Mouse (Mus musculus) fibroblast of lung, adult 2 months (primary cell): ENCODE results near the gene Prdm1.

Source experiments
- DNase-seq: peaks from one replicate; pipeline ENCODE4 v3.0.0-alpha.2; 2011; ENCODE audit warnings: low read depth

The Prdm1 gene

DNA sequence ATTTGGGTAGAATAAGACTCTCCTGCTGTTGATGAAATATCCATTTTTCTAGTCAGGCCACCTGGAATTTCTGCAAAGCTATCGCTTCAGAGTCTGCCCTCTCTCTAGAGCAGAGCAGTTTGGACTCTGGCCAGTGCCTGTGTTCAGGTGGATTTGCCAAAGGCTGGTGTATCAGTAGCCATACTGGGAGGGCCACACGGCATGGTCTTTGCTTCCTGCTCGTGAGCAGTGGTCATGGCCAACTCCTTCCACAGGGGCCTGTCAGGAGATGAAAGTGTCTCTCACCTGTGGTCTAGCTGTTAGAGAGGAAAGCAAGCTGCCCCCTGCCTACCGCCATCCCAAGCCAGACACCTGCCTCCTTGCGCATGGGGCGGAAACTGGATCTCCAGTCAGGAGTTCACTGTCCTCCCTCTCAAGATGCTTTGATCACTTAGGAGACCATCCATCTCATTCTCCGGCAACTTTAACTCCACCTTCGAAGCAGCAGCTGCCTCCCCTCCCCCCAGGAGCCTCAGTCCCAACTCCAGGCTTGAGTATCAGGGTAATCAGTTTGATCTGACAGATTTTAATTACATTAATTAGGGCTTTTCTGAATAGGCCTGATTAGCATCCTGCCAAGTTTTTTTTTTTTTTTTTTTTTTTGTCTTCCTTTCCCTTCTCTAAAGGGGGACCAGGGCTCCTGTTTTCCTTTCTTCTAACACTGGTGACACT, 35.3 kb downstream of the Prdm1 start:
- no peak for DNase-seq

DNA sequence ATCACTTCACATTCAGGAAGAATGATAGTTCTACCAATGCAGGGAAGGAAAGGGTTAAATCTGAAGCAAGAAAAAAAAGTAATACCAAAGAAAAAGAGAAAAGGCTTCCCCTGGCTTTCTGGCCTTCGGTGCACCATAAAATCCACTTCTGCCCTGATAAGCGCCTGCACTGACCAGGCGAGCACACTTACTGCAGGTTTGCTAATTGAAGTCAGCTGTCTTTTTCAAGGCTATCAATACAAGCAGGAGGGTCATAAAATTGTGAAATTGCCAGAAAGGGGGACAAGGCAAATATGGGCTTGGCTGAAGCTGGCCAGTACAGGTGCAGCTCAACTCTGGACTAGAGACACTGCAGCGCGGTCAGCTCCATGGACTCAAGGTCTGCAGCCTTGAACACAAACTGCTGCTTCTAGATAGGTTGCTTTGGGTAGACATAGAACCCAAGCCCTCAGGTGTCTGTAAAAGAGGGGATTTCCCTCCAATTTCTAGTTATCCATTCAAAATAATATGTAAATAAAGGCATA, 37.3 kb downstream of the Prdm1 start:
- DNase-seq = no peak

DNA sequence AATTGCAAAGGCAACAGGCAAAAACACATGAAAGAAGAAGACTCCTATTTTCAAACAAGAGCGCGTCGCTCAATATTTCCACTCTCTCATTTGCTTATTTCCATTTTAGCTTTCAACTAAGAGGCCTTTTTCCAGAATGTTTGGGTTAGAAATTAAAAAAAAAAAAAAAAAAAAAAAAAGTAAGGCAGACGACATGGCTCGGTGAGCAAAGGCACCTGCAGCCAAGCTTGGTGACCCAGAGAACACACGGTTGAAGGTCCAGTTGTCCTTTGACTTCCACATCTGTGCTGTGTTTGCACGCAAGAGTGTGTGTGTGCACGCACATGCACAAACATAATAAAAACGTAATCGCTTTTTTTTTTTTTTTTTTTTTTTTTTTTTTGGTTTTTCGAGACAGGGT, 41.2 kb downstream of the Prdm1 start:
- DNase-seq = no peak

DNA sequence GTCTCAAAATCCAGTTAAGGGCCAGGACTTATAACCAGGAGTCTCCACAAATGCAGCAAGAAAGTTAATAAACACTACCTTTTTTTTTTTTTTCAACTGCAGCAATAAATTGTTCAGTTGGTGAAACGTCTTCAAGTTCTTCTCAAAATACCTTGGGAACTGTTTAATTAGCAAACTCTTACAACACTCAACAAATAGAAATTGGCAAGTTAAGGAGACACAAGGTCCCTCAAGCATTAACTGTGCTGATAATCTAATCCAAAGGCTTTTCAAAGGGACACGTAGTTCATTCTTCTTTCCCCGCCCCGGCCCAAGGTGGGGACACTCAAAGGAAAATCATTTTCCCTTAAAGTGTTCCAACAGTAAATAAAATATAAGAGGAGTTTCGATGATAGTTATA, 44.2 kb downstream of the Prdm1 start:
- DNase-seq = no peak

DNA sequence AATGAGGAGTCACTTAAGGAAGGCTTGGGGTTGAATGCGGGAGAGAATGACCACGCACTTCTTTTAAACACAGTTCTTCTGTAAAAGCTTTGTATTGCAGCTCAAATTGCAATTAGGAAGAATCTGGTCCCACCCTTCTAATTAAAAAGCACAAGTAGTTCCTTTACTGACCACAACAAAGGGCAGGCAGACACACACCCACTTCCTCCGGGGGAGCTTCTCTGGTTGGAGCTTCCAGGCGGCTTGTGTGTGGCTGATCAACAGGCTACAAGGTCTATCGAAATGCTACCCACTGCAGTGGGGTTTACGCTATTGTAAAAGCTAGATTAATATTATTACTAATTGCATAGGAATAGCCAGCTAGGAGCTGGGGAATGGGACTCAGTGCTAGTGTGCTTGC, 45.2 kb downstream of the Prdm1 start:
- no peak for DNase-seq

DNA sequence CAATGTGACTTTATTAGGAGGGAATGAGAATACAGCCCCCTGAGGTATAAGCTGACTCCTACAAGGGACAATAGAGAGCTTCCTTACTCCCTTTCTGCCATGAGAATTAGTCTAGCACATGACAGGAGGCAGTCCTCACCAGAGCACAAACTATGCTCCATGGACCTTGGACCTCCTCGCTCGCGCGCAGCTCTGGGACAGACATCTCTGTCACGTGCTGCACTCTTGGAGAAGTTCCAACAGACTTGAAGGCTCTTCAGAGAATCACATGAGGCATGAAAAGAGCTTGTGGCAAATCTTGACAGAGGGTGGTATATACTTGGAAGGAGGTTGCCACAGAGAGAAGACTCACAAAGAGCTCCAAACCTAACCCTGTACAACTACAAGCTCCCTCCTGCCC, 46.9 kb downstream of the Prdm1 start:
- DNase-seq = no peak

DNA sequence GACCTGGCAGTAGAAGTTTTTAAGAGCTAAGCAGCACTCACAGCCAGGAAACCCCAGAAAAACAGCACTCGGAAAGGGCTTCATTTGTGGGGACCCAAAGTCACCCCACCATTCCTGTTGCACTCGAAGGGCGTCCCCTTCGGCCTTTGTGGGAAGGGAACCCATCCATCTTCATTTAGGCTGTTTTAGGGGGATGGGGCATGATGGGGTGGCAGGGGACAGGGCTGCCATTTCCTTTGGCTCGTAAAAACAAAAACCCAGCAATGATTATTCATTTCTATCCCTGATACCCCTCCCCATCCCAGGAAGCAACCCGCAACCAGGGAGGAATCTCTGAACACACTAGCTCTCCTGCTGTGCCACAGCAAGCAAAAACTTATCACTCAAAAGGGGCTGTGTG, 49.0 kb downstream of the Prdm1 start:
- DNase-seq = no peak

DNA sequence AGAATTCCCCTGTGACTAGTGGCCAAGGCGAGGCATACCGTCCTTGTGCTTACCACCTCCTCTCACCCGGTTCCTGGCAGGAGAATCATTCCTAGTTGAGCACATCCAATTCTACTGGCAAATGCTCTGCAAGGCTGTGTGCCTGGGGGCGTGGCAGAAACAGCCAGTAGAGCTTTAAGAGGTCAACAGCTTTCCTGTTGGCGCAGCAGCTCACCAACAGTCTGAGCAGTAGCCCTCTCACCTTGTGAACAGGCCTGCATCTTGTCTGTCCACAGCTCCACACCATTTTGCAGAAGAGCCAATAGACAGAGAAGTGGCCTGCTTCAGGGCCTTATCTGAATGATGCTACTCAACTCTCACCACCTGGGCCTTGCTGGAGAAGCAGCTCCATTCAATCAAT, 50.2 kb downstream of the Prdm1 start:
- no peak for DNase-seq

DNA sequence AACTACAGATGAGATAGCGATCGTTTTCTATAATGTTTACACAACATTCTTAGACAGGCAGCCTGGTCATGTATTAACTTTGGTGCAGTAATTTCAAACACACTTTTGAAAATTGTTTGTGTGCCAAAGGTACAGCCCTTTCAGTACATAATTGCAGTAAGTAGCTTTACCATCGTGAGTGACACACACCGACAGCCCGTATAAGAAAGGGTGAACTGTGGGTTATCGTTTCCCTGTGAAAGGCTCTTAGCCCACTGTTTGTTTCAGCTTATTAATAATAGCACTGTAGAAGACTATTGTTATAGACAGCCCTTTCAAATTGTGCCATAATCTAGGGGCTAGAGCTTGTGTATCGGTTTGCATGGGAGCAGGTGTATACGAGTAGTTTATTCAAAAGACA, 51.1 kb downstream of the Prdm1 start:
- no peak for DNase-seq

DNA sequence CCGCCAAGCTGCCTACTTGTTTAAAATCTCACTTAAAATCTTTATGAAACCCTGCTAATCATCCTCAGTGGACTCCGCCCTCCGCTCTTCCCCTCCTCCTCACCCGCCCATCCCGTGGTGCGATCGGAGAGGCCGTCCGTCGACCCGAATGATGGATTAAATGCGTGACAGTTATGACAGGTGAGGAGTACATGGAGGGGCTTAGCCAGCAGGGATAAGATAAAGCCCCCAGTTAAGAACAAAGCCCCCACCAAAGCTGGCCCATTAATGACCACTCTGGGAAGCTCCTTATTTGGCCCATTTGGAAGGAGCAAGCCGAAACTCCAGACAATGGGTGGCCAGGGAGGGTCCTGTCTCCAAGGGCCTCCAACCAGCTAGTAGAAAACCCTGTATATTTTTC, 51.8 kb downstream of the Prdm1 start:
- no peak for DNase-seq

DNA sequence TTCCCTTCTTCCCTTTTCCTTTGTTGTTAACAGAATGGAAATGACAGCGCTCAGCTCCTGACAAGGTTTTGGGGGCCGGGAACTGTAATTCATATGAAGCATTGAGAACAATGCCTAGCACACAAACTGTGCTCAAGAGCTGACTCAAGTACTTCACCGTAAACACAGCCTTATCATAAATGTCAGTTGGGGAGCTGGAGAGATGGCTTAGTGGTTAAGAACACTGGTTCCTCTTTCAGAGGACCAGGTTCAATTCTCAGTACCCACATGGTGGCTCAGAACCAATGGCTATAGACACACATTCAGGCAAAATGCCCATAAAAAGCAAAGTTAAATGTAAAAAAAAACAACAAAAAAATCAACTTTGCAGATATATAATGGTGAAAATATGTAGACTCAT, 52.9 kb downstream of the Prdm1 start:
- DNase-seq = no peak

DNA sequence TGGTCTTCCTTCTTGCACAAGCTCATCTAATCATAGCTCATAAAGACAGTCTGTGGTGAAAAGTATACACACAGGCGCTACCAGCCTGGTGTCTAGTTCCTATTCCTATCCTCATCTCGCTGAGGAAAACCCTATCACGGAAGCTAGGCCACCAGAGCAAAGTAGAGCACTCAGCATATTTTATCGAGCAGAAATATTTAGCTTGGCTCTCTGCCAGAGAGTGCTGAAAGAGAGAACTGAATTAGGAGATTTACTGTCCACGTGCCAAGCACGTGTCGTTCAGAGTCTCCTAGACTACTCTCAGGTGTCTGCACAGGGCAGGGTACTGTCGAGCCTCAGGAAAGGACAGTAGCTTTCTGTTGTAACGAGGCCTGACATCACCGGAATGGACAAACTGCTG, 54.0 kb downstream of the Prdm1 start:
- DNase-seq = no peak

DNA sequence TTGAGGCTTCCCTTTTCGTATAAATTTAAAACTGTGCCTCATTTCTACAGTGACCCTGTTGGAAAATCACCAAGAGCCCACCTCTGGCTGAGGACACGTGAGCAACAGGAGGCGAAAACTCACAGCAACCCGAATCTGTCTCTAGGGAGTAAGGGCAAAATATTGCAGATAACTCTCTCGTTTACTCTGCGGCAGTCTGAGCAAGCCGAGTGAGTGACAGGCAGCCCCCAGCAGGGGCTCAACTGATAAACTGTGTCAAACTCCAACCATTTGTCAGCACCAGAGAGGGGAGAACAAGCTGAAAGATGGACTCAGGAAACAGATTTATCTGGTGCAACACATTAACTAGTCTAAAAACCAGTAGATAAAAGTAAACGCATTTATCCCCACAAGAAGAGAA, 62.7 kb downstream of the Prdm1 start:
- DNase-seq = no peak

DNA sequence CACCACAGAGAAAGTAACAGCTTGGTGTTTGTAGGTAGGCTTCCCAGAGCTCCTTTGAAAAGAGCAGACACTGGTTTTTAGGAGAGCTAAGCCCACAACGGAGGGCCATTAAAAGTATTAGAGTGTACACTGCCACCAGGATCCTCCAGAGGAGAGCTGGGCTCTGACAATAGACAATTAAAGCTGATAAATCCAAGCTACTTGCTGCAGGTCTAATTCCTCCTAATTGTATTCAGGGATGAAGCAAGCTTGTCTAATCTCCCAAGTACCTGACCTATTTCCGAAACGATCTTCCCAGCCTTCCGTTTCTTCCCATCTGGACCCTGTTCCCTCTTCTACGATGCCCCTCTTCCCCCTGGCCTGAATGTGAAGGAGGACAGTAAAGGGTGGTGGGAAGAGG, 63.7 kb downstream of the Prdm1 start:
- DNase-seq = no peak

DNA sequence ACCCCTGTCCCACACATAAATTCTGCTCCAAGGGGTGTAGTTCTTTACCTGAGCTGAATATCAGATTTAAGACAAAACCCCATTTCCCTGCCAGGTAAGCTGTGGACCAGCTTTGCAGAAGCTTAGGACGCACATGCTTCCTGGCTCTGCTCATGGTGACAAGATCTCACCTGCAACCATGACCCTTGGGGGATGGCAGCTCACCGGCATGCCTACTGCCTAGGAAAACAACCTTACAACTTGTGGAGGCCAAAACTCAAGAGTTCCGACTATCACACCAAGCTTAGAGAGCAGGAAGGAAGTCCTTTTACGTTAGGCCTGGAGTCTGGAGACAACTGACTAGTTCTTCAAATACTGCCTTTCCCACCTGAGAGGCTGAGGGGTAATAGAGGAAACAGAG, 64.4 kb downstream of the Prdm1 start:
- no peak for DNase-seq

DNA sequence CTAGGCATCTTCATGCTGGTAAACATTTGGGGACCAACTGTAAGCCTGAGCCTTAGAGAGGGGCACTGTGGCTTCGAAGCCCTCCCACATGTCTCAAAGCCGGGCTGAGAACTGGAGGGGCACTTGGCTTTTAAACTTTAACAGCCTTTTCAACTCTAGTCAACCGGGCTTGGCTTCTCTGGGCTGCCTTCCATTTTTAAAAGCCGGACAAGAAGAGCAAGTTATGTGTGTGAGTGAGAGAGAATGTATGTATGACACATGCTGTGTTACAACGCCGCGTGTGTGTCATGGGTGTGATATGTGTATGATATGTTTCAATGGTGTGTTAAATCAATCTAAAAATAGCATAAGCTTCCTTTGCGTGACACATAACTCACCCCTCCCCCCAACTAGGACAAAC, 66.0 kb downstream of the Prdm1 start:
- DNase-seq = no peak

DNA sequence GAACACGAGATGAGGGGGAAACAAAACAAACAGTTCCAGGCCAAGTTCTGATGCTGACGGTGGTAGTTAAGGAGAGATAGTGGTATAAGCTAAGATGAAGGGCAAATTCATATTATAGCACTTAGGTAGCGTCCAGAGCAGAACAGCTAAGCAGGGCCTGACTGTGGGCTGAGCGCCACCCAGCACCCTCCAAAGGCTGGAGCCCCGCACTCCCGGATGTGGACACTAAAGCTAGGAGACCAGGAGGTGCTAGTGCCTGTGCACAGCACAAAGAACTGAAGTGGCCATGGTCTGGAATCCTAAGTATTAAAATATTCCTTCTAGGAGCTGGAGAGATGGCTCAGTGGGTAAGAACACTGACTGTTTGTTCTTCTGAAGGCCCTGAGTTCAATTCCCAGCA, 67.2 kb downstream of the Prdm1 start:
- no peak for DNase-seq

DNA sequence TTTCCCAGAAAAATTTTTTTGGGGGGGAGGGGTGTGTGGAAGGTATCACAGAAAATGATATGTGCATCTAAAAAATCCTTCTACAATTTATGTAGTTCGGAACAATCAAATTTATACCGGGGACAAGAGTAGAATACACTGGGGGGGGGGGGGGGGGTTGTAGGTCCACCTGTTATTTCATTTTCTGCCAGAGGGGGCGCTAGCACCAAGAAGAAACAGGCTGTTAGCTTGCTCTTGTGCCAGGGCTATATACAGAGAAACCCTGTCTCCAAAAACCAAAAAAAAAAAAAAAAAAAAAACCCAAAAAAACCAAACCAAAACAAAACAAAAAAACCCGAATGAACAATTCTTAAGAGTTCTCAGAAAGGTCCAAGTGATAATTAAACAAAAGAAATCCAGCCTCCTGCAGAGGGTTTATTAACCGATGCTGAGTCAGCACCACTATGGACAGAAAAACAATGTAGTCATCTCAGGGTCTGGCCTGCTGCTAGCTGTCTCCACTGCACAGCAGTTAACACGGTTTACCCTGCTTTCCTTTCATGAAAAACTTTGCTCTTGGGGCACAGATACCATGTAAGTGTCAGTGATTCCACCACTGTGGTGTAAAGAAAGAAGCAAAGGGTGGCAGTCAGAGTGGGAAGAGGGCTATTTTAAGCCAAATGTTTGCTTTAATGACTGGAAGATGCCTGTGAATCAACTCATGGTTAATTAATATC, 68.0 kb downstream of the Prdm1 start:
- DNase-seq = no peak

DNA sequence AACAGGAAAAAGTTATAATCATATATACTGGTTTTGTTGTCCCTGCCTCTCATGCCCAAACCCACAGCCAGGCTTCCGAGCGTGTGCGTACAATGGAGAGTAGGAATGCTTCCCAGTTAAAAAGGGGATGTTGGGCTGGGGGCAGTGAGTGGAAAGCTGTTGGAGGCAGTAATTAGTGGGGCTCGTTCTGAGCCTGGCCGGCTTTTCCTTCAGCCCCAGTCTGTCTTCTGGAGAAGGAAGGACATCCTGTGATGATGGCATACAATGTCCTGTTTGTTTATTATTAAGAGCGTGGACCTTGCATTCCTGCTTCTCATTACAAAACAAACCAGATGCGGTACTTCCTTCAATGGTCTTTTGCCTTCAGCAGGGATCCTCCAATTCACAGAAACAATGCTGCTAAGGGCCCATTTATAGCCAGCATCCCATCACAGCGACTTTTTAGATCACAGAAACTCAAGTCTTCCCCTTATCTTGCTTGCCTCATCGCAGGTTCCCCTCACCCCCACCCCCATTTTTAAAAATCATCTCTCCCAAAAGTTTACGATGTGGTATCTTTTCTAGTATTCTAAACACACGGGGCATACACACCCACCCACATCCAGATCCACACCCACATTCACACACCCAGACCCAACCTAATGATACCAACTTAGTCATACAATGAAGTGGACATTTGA, 68.8 kb downstream of the Prdm1 start:
- DNase-seq = no peak

DNA sequence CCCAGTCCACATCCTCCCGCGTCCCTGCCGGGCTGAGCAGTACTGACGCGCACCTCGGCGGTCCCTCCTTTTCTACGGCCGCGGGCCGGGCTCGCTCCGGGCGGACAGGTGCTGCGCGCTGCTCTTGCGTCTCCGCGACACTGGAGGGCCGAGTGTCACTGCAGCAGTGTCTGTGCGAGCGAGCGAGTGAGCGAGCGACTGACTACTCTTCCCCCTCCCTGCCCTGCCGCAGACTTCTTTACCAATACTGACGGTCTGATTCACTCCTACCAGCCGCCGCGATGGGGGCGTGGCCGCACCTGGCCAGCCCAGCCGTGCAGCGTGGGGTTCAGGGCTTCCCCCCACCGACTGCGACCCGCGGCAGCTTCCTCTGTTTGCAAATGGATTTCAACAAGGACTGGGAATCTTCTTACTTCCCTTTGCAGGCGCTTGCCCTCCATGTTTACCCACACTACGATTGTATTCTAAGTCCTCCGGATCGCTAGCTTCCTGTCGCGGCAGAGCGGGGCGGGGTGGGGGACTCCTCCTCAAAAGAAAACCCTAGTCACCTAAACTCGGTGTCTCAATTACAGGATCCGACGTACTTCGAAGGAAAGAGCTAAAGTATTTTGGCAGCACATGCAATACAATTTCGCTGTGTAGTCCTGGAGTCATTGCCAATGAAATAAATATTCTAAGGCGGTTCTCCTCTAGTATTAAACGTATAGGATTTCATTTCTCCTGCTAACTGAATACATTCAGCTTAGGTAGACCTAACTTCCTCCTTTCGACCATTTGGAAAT, 69.6 kb downstream of the Prdm1 start:
- no peak for DNase-seq

DNA sequence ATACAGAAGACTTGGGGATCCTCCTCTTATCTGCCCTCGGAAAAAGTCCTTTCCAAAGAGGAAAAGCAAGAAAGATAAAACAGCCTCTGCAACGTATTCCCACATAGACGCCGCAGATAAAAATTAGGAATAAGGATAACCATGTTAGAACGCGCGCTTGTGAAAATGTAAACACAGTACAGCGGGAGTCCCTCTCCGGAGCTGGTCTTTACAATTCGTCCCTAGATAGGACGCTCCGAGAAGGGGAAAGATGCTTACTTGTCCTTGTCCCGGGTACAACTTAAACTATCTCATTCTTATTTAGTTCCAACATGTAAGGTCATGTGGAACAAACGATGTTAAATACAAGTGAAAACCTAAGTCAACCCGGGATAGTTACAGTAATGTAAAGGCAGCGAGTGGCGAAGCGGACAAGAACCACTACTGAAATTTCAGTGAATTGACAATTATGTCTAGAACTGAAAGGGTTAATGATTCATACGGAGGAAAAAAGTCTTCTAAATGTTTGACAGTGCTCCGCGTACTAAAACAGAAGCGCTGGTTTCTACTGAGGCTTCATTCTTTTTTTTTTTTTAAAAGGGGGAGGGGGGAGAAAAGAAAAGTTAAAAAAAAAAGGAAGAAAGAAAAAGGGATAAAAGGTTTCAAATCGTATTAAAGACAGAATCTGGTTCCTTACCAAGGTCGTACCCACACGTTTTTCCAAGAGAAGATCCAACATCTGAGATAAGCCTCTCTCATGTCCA, 70.3 kb downstream of the Prdm1 start:
- no peak for DNase-seq
